Mouse (Mus musculus): ENCODE measurements around the gene Matn3.

Matn3 gene

GRCm38 (mm10) chr12:8947714-8948464 lies at the start of gene Matn3:
Matn3 (plus strand) TSS chr12:8947929.
- peak; percentile 93 for DNase-seq (ENCODE audit: low spot score)

GRCm38 (mm10) chr12:8898879-8899785 lies 48.6 kb upstream of the Matn3 start:
- no peak for DNase-seq (ENCODE audit: low spot score)

GRCm38 (mm10) chr12:8900107-8900698 lies 47.5 kb upstream of the Matn3 start:
- no peak for DNase-seq (ENCODE audit: low spot score)

GRCm38 (mm10) chr12:8900919-8901663 lies 46.6 kb upstream of the Matn3 start:
- peak; percentile 67 for DNase-seq (ENCODE audit: low spot score)

GRCm38 (mm10) chr12:8901934-8902333 lies 45.8 kb upstream of the Matn3 start:
- no peak for DNase-seq (ENCODE audit: low spot score)

DNA sequence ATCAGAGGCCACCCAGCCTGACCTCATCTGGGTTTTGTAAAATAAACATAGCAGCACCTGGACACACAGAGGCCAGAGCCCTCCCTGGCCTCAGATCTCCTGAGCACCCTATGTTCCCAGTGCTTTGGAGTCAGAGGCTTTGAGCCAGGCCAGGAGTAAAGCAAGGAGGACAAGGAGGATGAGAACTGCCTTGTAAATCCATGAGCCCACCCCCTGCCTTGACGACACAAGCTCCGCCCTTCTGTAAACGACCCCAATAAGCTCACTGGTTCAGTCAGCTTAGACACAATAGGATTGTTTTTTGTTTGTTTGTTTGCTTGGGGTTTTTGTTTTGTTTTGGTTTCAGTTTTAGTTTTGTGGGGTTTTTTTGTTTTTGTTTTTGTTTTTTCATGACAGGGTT lies 45.2 kb upstream of the Matn3 start:
- peak; percentile 57 for DNase-seq (ENCODE audit: low spot score)

DNA sequence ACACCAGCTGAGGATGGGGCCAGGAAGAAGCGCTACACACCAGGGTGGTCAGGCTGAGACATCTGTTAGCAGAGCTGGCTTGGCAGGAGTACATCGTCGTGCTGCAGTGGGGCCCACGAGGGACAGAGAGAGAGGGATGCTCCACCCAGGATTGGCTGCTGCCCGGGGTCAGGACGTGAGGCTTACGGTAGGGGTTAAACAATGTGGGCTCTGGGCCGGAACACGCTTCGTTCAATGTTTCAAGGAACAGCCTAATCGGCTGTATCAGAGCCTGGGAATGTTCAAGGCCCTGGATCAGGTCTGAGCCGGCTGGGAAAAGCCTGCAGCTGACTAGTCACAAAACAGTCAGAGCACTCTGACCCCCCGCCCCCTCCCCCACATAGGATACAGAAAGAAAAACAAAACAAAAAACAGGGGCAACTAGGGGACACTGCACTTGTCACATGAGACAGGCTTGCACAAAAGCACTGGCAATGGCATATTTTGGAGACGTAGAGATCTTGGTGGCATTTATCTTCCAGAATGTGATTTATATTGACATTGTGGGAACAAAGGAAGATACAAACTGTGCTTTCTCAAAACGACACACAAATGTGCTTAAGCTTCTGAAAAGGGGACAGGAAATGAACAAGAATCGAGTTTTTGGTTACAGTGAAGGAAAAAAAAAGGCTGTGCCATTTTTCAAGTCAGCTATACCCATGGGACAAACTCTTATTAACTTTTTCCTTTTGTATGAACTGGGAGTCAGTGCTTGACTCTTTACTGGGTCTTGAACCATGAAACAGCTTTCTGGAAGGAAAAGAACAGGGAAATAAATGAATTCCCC lies 34.7 kb upstream of the Matn3 start:
- DNase-seq (ENCODE audit: low spot score) = peak; percentile 91

DNA sequence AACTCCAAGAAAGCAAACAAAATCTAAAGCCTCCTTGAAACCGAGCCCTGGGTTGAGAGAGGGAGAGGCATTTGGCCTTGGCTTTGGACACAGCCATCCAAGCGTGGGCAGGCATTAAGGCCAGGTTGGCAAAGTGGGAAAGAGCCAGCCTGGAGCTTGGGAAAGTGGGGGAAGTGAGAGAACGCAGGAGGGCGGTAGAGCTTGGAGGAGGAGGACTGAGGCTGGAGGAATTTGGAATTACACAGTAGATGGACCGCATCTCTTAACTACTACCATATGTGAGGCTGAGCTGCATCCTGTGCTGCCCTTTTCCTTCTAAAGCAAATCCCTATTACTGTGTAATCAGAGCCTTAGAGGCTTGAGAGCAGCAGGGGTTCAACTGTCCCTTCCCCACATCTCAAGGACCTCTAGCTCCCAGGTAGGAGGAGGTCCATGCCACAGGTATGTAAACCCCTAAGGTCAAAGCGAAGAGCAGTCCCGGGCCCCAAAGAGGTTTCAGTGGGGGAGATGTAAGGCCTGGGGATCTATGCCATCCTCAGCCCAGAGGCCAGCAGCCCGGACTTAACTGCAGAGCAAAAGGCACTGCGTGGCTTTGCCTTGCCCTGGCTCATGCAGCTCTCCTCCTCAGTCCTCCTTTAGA lies 33.9 kb upstream of the Matn3 start:
- DNase-seq (ENCODE audit: low spot score) = peak; percentile 79

GRCm38 (mm10) chr12:8916378-8916777 lies 31.4 kb upstream of the Matn3 start:
- no peak for DNase-seq (ENCODE audit: low spot score)

GRCm38 (mm10) chr12:8919231-8919630 lies 28.5 kb upstream of the Matn3 start:
- no peak for DNase-seq (ENCODE audit: low spot score)

GRCm38 (mm10) chr12:8920996-8921393 lies 26.7 kb upstream of the Matn3 start:
- DNase-seq (ENCODE audit: low spot score) = no peak

DNA sequence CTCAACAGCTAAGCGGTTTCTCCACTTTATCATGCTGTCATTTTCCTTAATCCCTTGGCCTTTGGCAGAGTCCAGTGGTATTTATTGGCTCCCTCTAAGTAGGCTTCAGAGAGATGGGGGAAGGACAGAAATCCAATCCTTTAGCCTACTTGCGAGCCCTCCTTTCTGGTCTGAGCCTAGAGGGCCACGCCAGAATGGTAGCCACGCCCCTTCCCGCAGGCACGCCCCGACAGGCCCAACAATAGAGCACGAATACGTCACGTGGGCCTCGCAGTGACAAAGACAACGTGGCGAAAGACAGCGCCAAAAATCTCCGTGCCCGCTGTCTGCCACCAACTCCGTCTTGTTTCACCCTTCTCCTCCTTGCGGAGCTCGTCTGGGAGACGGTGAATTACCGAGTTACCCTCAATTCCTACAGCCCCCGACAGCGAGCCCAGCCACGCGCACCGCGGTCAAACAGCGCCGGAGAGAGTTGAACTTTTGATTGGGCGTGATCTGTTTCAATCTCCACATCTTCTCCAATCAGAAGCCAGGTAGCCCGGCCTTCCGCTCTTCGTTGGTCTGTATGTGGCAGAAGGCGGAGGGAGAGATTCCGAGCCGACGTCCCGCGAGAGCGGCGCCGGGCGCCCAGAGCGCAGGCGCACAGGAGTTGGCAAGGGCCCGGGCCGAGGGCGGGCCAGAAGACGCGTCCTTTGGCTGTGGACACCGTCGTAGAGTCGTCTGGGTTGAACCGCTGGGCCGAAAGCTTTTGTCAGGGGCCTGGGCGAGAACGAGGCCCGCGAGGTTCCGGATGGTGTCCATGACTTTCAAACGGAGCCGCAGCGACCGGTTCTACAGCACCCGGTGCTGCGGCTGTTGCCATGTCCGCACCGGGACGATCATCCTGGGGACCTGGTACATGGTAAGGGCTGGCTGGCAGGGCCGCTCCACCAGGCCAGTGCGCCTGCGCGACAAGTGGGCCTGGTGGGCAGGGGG lies 26.0 kb upstream of the Matn3 start, which contains the start of gene Laptm4a:
Gene Laptm4a (plus strand): TSS at position 271 of the 975 bp plus-strand sequence.
- peak; percentile 98 for DNase-seq (ENCODE audit: low spot score)

DNA sequence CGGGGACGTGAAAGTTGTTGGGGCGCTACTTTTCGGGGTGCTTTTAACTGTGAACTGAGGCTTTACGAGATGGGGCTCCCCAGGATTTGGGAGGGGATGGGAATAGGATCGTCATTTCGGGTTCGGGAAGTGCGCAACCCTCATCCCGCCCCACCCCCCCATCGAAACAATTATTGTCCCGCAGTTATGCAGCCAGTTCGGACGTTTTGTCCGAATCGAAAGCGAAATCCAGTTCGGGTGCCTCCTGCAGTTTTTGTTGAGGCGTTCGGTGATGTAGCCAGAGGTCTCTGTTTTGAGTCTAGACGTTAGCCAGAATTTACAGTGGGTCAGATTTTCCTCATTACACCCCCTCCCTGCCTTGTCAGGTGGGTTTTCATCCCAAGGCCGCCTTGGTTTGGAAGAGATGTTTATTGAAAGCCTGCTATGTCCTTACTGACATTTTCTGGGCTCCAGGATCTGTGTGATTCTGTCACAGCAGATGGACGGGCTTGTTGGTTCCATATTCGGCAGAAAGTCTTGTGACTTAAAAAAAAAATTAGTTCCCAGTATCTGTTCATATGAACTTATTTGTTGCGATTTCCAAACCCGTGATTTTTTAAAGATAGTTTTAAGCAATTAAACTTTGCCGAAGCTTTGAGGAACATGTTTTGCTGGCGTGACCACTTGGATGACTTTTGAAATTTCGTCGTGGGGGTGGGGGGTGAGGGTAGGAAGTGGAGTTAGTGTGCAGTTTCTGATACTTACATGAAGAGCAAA lies 25.2 kb upstream of the Matn3 start:
- DNase-seq (ENCODE audit: low spot score) = no peak

- DNase-seq (ENCODE audit: low spot score) = peak; percentile 51
These were observed 24.7 kb upstream of the Matn3 start for GRCm38 (mm10) chr12:8923125-8923410.

GRCm38 (mm10) chr12:8923603-8924002 lies 24.1 kb upstream of the Matn3 start:
- no peak for DNase-seq (ENCODE audit: low spot score)

GRCm38 (mm10) chr12:8927652-8928051 lies 20.1 kb upstream of the Matn3 start:
- no peak for DNase-seq (ENCODE audit: low spot score)

DNA sequence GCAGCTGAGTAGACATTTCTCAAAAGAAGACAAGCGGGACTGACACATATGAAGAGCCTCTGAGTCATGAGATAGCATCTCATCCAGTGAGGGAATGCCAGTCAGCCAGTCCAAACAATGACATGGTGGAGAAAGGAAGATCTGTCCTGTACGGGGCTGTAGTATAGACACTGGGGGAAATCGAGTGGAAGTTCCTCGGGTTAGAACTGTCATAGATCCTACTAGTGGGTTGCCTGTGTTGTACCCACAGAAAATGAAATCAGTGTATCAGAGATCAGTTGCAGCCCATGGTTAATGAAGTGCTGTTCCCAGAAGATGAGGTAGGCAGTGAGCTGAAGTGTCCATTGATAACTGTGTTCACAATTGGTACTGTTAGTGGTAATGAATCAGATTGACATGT lies 19.0 kb upstream of the Matn3 start:
- DNase-seq (ENCODE audit: low spot score) = no peak

DNA sequence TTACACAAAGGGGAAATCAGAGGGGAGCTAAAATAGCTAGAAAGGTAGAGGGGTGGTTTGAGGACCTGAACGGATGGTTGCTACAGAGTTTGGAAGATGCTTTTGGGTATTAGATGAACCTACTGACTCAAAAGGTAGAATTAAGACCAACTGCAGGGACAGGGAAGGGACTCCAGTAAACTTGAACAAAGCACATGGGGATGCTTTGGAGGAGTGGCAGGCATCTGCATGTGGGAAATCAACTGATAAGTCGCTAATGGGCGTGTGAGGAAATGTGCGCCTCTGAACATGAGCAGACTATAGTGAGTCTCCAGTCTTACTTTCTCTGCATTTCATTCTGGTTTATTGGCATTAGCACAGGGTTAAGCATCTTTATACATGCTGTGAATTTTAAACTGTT lies 16.6 kb upstream of the Matn3 start:
- no peak for DNase-seq (ENCODE audit: low spot score)

- DNase-seq (ENCODE audit: low spot score) = no peak
These were observed 12.4 kb upstream of the Matn3 start for GRCm38 (mm10) chr12:8935349-8935748.
